In the genomic region with DNA sequence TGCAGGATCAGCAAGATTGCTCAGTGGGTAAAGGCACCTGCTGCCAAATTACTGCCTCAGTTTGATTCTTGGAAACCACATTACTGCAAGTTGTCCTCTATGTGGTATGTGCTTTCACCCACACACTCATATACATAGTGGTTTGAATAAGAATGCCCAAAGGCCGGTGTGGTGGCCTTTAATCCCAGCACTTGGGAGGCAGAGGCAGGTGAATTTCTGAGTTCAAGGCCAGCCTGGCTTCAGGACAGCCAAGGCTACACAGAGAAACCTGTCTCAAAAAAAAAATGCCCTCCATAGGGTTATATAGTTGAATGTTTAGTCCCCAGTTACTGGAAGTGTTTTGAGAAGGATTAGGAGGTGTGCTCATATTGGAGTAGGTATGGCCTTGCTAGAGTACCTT, we compare ENCODE assay signal across 34 mouse cellular contexts.
"Had no signal": no experiment of that assay in that cellular context is flagged by ENCODE, and none has a peak within 500 bp of the region (broad histone marks: within the 10 kb centered on the region; RNA-seq: fewer than 3 reads in every experiment).

No protein-coding gene starts in this region.

- H3K9ac ChIP-seq: heart, embryonic 13.5 days; heart, embryonic 15.5 days; hindbrain, embryonic 12.5 days; hindbrain, embryonic 13.5 days; hindbrain, embryonic 14.5 days; hindbrain, embryonic 15.5 days; intestine, embryonic 15.5 days; kidney, embryonic 15.5 days had no signal

- ATAC-seq: hindbrain, embryonic 16.5 days; hindbrain, postnatal 0 days; inflammation-experienced regulatory T-cells, adult 6 months; intestine, embryonic 15.5 days; intestine, embryonic 16.5 days; intestine, postnatal 0 days had no signal

- H3K27me3 ChIP-seq: heart, embryonic 13.5 days; heart, embryonic 15.5 days; hindbrain, embryonic 12.5 days; hindbrain, embryonic 13.5 days; hindbrain, embryonic 15.5 days; intestine, embryonic 15.5 days; kidney, embryonic 15.5 days had no signal

- H3K27ac ChIP-seq: heart, embryonic 13.5 days; heart, embryonic 15.5 days; hindbrain, embryonic 10.5 days; hindbrain, embryonic 12.5 days; hindbrain, embryonic 13.5 days; hindbrain, embryonic 14.5 days; hindbrain, embryonic 15.5 days; hindbrain, postnatal 0 days; intestine, embryonic 15.5 days; kidney, embryonic 15.5 days; kidney, postnatal 0 days; layer of hippocampus, adult 2 months; left cerebral cortex, adult 2 months had no signal

- H3K4me1 ChIP-seq: heart, embryonic 13.5 days; heart, embryonic 15.5 days; hindbrain, embryonic 10.5 days; hindbrain, embryonic 12.5 days; hindbrain, embryonic 13.5 days; hindbrain, embryonic 15.5 days; intestine, embryonic 15.5 days; kidney, embryonic 15.5 days had no signal

- DNase-seq: heart, postnatal 10 days; heart, postnatal 14 days; heart, postnatal 36 days; heart, postnatal 4 days; kidney, adult 11 months; kidney, adult 18-20 months; kidney, adult 2 months; kidney, adult 8-10 months; kidney, adult 9 months; kidney, postnatal 10 days; kidney, postnatal 14 days; kidney, postnatal 25 days; kidney, postnatal 36 days; kidney, postnatal 4 days; layer of hippocampus, adult 9-11 months; layer of hippocampus, postnatal 36 days had no signal

- H3K9me3 ChIP-seq: heart, embryonic 13.5 days; heart, embryonic 15.5 days; hindbrain, embryonic 10.5 days; hindbrain, embryonic 12.5 days; hindbrain, embryonic 13.5 days; hindbrain, embryonic 15.5 days; intestine, embryonic 15.5 days; kidney, embryonic 15.5 days had no signal

- H3K4me2 ChIP-seq: heart, embryonic 11.5 days; heart, embryonic 13.5 days; heart, embryonic 15.5 days; hindbrain, embryonic 12.5 days; hindbrain, embryonic 13.5 days; hindbrain, embryonic 14.5 days; hindbrain, embryonic 15.5 days; intestine, embryonic 15.5 days; kidney, embryonic 15.5 days had no signal

- H3K36me3 ChIP-seq: heart, embryonic 13.5 days; heart, embryonic 15.5 days; hindbrain, embryonic 10.5 days; hindbrain, embryonic 12.5 days; hindbrain, embryonic 13.5 days; hindbrain, embryonic 15.5 days; intestine, embryonic 15.5 days; kidney, embryonic 15.5 days had no signal

- H3K4me3 ChIP-seq: heart, embryonic 13.5 days; heart, embryonic 15.5 days; hindbrain, embryonic 10.5 days; hindbrain, embryonic 12.5 days; hindbrain, embryonic 13.5 days; hindbrain, embryonic 15.5 days; intestine, embryonic 15.5 days; kidney, embryonic 15.5 days; layer of hippocampus, adult 2 months; left cerebral cortex, adult 2 months had no signal
